Mouse (Mus musculus) erythroblast, embryonic 14.5 days (primary cell): ENCODE measurements at regions not wholly inside any gene's neighbourhood (a gene's known extent, or its start where the extent isn't known, plus 50 kb on each side); places are given as distances from the start of the nearest gene placed in this dataset.

ENCODE experiments used
- H3K27me3 ChIP-seq: 2 replicates; pipeline ENCODE4 v1.6.1; 2012; ENCODE audit warnings: inconsistent platforms; ENCODE audit not compliant: control insufficient read depth
- H3K36me3 ChIP-seq: 2 replicates; pipeline ENCODE4 v1.6.1; 2012; ENCODE audit warnings: mild to moderate bottlenecking, inconsistent platforms; ENCODE audit not compliant: control insufficient read depth
- H3K4me1 ChIP-seq: 2 replicates; pipeline ENCODE4 v1.6.1; 2012; ENCODE audit warnings: inconsistent platforms; ENCODE audit not compliant: control insufficient read depth
- H3K4me3 ChIP-seq: replicated peaks from 2 replicates; pipeline ENCODE3; 2012; ENCODE audit warnings: moderate library complexity, mild to moderate bottlenecking, inconsistent platforms
- H3K9me3 ChIP-seq: 2 replicates; pipeline ENCODE4 v1.6.1; 2012; ENCODE audit warnings: low read length, inconsistent platforms, mixed read lengths; ENCODE audit not compliant: control insufficient read depth
- GATA1 ChIP-seq: IDR thresholded peaks from 2 replicates; pipeline ENCODE4 v1.6.1; 2012; ENCODE audit warnings: low read length, inconsistent platforms, mixed read lengths
- TAL1 ChIP-seq: IDR thresholded peaks from 3 replicates; pipeline ENCODE4 v1.6.1; 2012; ENCODE audit warnings: low read length, inconsistent platforms, mixed read lengths

DNA sequence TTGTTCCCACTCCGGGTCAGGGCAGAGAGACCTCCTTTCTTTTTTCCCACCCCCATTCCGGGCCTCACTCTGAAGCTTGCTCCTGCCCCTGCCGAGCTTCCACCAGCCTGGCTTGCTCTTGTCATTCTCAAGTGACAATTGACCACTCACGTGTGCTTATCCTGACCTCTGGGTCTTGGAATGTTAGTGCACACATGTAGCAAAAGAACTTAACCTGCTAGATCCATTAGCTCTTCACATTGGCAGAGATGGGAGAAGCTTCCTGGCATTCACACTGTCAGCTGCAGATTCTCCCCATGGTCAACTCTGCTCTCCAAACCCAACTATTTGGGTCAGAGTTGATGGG lies 199.6 kb downstream of the Ets1 start:
- no peaks in the 10 kb centered on the region for H3K9me3 ChIP-seq
- H3K4me3 ChIP-seq: no peak overlapping the region
- H3K27me3 ChIP-seq: no peaks in the 10 kb centered on the region
- no peaks in the 10 kb centered on the region for H3K4me1 ChIP-seq
- no peaks in the 10 kb centered on the region for H3K36me3 ChIP-seq
- TF ChIP-seq GATA1: no peak
- no peak for TF ChIP-seq TAL1

DNA sequence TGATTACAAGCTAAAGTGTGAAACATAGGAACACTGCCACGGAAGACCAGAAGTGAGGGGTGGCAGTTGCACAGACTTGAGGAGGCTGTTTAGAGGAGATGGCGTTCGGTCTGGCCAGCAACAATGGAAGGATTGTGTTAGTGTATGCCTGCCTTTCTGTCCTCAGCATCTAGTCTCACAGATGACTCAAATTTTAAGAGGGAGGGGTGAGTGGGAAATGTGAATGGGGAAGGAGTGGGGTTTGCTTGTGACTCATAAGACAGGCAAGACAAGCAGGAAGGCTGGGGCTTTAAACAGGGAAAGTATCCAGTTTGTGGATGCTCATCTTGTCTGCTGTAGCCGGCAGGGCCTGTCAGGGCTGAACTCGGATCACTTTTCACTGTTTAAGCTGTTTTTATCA lies 200.3 kb downstream of the Ets1 start:
- H3K9me3 ChIP-seq: no peaks in the 10 kb centered on the region
- H3K27me3 ChIP-seq: no peaks in the 10 kb centered on the region
- no peaks in the 10 kb centered on the region for H3K4me1 ChIP-seq
- no peak for TF ChIP-seq GATA1
- no peak for TF ChIP-seq TAL1
- H3K36me3 ChIP-seq: no peaks in the 10 kb centered on the region
- H3K4me3 ChIP-seq: no peak overlapping the region

DNA sequence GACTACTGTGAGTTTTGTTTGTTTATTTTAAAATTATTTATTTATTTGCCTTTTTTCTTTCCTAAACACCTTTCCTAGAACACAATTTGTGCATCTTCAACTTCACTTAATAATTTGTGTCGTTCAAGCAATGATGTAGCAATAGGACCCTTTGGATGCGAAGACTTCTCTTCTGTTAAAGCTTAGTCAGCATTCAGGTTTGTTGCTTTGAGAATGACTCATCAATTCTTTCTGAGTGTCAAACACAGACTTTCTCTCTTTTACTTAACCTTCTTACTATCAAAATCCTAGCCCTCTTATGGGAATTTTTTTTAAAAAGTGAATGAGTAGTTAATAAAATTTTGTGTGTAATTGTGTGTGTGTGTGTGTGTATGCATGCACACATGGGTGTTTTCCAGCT lies 211.3 kb downstream of the Ets1 start:
- Histone ChIP-seq H3K27me3 (no peaks in the 10 kb centered on the region), H3K9me3 (no peaks in the 10 kb centered on the region), H3K4me3 (no peak overlapping the region), H3K36me3 (no peaks in the 10 kb centered on the region), H3K4me1 (no peaks in the 10 kb centered on the region)
- TF ChIP-seq GATA1: no peak
- TF ChIP-seq TAL1: no peak

DNA sequence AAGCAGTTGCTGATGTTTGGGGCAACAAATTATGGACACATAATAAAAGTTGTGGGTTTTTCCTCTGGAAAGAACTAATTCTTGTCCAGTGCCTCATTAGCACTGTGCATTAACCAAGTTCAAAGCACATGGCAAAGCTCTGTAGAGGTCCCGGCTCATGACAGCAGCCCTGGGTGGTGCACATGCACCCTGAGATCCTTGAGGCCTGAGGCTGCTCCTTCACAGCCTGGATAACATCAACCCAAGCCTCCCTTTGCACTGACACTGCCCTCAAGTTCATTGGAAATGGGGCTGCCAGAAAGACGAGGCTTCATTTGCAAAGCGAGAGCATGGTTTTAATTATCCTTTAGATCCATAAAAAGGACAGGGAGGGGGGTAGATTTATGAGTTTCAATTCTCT lies 216.3 kb downstream of the Ets1 start:
- no peaks in the 10 kb centered on the region for H3K4me1 ChIP-seq
- no peak overlapping the region for H3K4me3 ChIP-seq
- no peaks in the 10 kb centered on the region for H3K36me3 ChIP-seq
- TF ChIP-seq GATA1 (no peak), TAL1 (no peak)
- H3K27me3 ChIP-seq: no peaks in the 10 kb centered on the region
- H3K9me3 ChIP-seq: no peaks in the 10 kb centered on the region

DNA sequence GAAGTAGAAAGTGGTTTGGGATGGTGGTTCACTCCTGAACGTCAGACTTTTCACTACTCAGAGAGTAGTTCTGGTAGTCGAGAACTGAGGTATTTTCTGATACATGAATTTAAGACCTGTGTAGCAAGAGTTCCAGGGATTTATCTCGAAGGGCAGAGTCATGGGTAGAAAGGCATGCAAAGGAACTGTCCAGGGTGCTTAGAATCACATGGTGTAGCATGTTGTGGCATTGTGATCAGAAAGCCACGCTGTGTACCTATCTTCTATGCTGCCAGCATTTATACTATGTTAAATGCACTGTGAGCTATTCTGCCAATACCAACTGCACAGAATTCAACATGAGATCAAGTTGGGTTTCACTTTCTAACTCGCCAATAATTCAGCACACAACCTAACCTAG lies 227.3 kb downstream of the Ets1 start:
- TF ChIP-seq TAL1: no peak
- TF ChIP-seq GATA1: no peak
- Histone ChIP-seq H3K36me3 (no peaks in the 10 kb centered on the region), H3K4me1 (no peaks in the 10 kb centered on the region), H3K4me3 (no peak overlapping the region), H3K9me3 (no peaks in the 10 kb centered on the region), H3K27me3 (no peaks in the 10 kb centered on the region)

DNA sequence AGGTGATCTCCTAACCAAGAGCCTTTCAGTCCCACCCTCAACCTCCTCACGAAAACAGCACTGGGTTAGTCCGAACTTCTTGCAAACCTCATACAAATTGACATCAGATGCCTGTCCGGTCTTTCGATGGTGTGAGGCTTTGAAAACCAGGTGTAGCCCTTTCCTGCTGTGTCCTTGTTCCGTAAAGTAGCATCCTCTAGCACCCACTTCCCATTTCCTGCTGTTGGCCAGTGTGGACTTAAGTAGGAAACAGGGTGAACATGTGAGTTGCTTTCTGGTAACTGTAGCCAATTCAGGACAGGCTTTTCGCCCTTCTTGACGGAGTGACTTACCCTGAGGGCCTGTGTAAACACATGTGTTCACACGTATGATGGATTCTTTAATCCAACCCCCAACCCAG lies 232.9 kb downstream of the Ets1 start:
- TF ChIP-seq TAL1 (no peak), GATA1 (no peak)

DNA sequence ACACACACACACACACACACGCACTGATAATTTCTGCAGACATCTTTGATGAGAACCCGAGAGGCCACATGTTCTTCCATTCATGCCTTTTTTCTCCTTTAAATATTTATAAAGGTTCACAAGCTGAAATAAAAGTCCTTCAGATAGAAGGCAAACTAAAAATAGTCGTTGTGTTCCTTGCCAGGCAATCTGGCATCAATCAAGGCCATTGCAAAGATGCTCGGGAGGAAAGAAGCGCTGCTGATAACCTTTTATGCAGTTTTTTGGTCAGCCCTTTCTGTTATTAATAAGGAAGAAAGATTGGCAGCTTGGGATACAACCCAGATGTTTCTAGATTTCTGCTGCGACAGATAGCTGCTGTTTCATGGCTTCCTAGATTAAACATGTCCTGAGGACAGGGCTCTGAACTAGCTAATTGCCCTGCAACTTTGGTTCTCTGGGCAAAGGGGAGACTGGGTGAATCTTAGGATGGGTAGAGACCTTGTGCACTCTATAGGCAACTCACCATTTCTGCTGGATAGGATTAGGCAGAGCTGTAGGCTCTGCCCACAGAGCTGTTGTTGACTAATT lies 238.4 kb downstream of the Ets1 start:
- H3K4me1 ChIP-seq: no peaks in the 10 kb centered on the region
- no peaks in the 10 kb centered on the region for H3K27me3 ChIP-seq
- H3K4me3 ChIP-seq: no peak overlapping the region
- no peaks in the 10 kb centered on the region for H3K36me3 ChIP-seq
- no peaks in the 10 kb centered on the region for H3K9me3 ChIP-seq
- TF ChIP-seq GATA1: no peak
- no peak for TF ChIP-seq TAL1

More for the DNA sequence above, 232.9 kb downstream of the Ets1 start:
- Histone ChIP-seq H3K4me3 (no peak overlapping the region), H3K4me1 (no peaks in the 10 kb centered on the region), H3K36me3 (no peaks in the 10 kb centered on the region), H3K27me3 (no peaks in the 10 kb centered on the region), H3K9me3 (no peaks in the 10 kb centered on the region)

DNA sequence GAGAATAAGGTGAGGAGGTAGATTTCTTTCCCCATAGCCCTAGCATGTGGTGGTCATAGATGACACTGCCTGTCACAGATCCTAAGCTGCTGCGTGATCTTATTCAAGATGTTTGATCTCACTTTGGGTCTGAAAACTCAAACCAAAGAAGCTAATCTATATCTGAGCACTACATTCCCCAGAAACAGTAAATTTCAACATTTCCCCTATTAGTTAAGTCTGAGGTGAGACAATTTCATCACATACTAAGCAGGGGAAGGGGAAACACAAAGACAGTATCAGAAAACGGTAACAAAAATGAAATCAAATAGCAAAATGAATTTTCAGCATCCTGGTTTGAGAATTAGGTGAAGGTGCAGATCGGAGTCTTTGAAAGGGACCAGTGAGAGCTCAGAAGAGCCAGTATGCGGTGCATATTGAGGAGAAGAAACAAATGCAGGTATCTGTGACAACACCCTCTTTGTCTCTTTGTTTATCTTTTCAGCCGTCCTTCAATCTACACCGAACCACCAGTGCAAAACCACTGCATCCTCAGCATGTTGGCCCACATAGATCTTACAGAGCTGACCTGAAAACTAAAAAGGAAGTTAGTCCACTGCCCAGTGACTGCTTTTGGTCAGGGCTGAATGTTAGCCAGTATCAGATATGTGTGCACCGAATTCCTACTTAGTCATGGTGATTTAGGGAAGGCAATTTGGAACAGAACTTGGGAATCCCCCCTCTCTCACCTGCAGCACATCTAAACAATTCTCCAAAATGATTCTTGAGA lies 247.0 kb downstream of the Ets1 start:
- no peaks in the 10 kb centered on the region for H3K36me3 ChIP-seq
- no peaks in the 10 kb centered on the region for H3K27me3 ChIP-seq
- no peaks in the 10 kb centered on the region for H3K4me1 ChIP-seq
- no peaks in the 10 kb centered on the region for H3K9me3 ChIP-seq
- H3K4me3 ChIP-seq: no peak overlapping the region
- TF ChIP-seq TAL1 (no peak), GATA1 (no peak)

DNA sequence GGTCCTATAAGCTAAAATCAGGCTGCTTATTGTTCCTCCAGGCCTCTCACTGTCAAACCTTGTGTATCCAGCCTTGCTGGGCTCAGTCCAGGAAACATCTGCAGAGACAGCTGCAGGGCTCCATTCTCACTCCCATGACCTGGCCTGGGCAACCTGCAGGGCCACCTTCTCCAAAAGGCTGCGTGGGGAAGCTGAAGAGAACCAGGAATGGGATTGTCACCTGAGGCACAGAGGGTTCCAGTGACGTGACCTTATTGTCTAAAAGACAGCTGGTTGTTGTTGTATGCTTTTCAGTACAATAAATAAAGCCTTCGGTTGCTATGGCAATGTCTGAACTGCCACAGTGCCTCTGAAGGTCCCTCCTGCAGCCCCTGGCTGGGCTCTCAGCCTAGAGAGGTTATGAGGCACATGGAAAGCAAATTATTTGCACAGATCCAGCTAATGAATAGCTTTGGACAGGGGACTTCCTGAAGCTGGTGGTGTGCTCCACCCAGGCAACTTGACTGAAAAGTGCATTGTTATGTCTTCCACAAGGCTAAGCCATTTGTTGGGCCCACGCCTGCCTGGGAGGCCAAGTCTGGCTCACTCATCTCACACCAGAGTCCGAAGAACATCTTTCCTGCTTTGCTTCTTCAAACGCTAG lies 250.1 kb downstream of the Ets1 start:
- Histone ChIP-seq H3K9me3 (no peaks in the 10 kb centered on the region), H3K27me3 (no peaks in the 10 kb centered on the region), H3K36me3 (no peaks in the 10 kb centered on the region), H3K4me1 (no peaks in the 10 kb centered on the region), H3K4me3 (no peak overlapping the region)
- no peak for TF ChIP-seq TAL1
- no peak for TF ChIP-seq GATA1

DNA sequence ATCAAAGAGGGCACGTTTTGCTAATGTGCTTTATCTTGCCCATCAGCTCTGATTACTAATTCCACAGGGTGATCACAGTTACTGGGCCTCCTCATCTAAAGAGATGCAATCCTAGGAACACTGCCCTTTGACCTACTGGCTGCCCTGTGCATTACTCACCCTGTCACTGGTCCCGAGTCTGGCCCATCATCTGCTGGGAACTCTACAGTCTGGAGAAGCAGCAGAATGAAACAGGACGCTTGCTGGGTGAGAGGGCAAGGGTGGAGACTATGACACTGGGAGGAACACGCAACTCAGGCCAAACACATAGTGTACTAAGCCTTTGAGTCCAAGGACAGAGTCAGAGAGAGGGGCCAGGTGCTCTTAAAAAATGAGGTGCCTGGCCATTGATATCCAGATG lies 263.8 kb downstream of the Ets1 start:
- Histone ChIP-seq H3K9me3 (no peaks in the 10 kb centered on the region), H3K4me3 (no peak overlapping the region)
- TF ChIP-seq GATA1: no peak
- no peak for TF ChIP-seq TAL1

More for the DNA sequence above, 263.8 kb downstream of the Ets1 start:
- no peaks in the 10 kb centered on the region for H3K27me3 ChIP-seq
- no peaks in the 10 kb centered on the region for H3K4me1 ChIP-seq
- no peaks in the 10 kb centered on the region for H3K36me3 ChIP-seq
